Mouse (Mus musculus) MEL (cell line): ENCODE data around the gene Cacna1c. TPM values are rescaled to one million over a fixed set of nuclear protein-coding genes. Genes with fewer than 3 reads are reported as not detected.

Experiments used
- DNase-seq: peaks from one replicate; pipeline ENCODE4 v3.0.0; 2011; ENCODE audit warnings: low read depth, low spot score
- H3K27ac ChIP-seq: 2 replicates; pipeline ENCODE4 v1.5.1; 2012; ENCODE audit warnings: low read depth, mild to moderate bottlenecking, control low read depth, low read length, moderate library complexity; ENCODE audit not compliant: control insufficient read depth
- H3K27me3 ChIP-seq, 2 experiments: fragments of 150-350 bp in 1 of 2; sonication (generic) in 1 of 2; 2 replicates each; pipeline ENCODE4 v1.6.1; 2012; ENCODE audit warnings: low read length in 2 of 2, mild to moderate bottlenecking in 2 of 2, improper control_type of control experiment in 1 of 2, moderate library complexity in 1 of 2; ENCODE audit not compliant: insufficient read depth in 2 of 2, control insufficient read depth in 1 of 2
- H3K36me3 ChIP-seq, 2 experiments: 2 replicates each; pipeline ENCODE4 v1.6.1; 2012 to 2014; ENCODE audit warnings: low read length in 2 of 2, improper control_type of control experiment in 1 of 2, inconsistent platforms in 1 of 2, mild to moderate bottlenecking in 1 of 2; ENCODE audit not compliant: insufficient read depth in 2 of 2, control insufficient read depth in 1 of 2
- H3K4me1 ChIP-seq, 2 experiments: fragments of 150-350 bp in 1 of 2; sonication (generic) in 1 of 2; 2 replicates each; pipeline ENCODE4 v1.6.1; 2012; ENCODE audit warnings: low read length in 2 of 2, improper control_type of control experiment in 1 of 2, mild to moderate bottlenecking in 1 of 2; ENCODE audit not compliant: insufficient read depth in 2 of 2, control insufficient read depth in 1 of 2
- H3K4me3 ChIP-seq, 2 experiments: fragments of 150-350 bp in 1 of 2; sonication (generic) in 1 of 2; 2 replicates each; pipeline ENCODE4 v1.5.1; 2012; ENCODE audit warnings: low read depth in 2 of 2, low read length in 2 of 2, mild to moderate bottlenecking in 2 of 2, moderate library complexity in 2 of 2, control low read depth in 1 of 2, improper control_type of control experiment in 1 of 2; ENCODE audit not compliant: control insufficient read depth in 1 of 2, insufficient read depth in 1 of 2
- H3K79me2 ChIP-seq: 2 replicates; pipeline ENCODE4 v1.6.1; 2012; ENCODE audit warnings: mild to moderate bottlenecking, low read length, moderate library complexity; ENCODE audit not compliant: control insufficient read depth, poor library complexity, insufficient read depth
- H3K9ac ChIP-seq: 2 replicates; pipeline ENCODE4 v1.6.1; 2012; ENCODE audit warnings: low read depth, mild to moderate bottlenecking, control low read depth, low read length, moderate library complexity; ENCODE audit not compliant: control insufficient read depth, poor library complexity, severe bottlenecking
- H3K9me3 ChIP-seq: fragments of 150-350 bp; sonication (generic); replicated peaks from 2 replicates; pipeline ENCODE4 v1.6.1; 2012; ENCODE audit warnings: mild to moderate bottlenecking, low read length, improper control_type of control experiment, moderate library complexity; ENCODE audit not compliant: insufficient read depth
- CTCF ChIP-seq, 3 experiments: IDR thresholded peaks in 2 of 3; conservative IDR thresholded peaks in 1 of 3; 2 replicates each; pipeline ENCODE4 v1.5.1; 2011 to 2012; ENCODE audit warnings: low read length in 3 of 3, low read depth in 2 of 3, mild to moderate bottlenecking in 2 of 3, improper control_type of control experiment in 1 of 3, inconsistent platforms in 1 of 3, mixed read lengths in 1 of 3, moderate library complexity in 1 of 3; ENCODE audit not compliant: control insufficient read depth in 1 of 3, insufficient read depth in 1 of 3, poor library complexity in 1 of 3, severe bottlenecking in 1 of 3
- GABPA ChIP-seq: IDR thresholded peaks from 2 replicates; pipeline ENCODE4 v1.6.1; 2012; ENCODE audit warnings: low read depth, mild to moderate bottlenecking, inconsistent platforms, low read length, improper control_type of control experiment, moderate library complexity
- MAX ChIP-seq: IDR thresholded peaks from 2 replicates; pipeline ENCODE4 v1.6.1; 2011; ENCODE audit warnings: low read length, improper control_type of control experiment
- MAZ ChIP-seq: IDR thresholded peaks from 2 replicates; pipeline ENCODE4 v1.6.1; 2012; ENCODE audit warnings: low read depth, mild to moderate bottlenecking, inconsistent platforms, low read length, improper control_type of control experiment
- MEF2A ChIP-seq: IDR thresholded peaks from 2 replicates; pipeline ENCODE4 v1.6.1; 2014; ENCODE audit warnings: low read depth, mild to moderate bottlenecking, inconsistent platforms, low read length, improper control_type of control experiment; ENCODE audit not compliant: poor library complexity, insufficient replicate concordance, severe bottlenecking; ENCODE audit errors: extremely low read depth
- MXI1 ChIP-seq: IDR thresholded peaks from 2 replicates; pipeline ENCODE4 v1.6.1; 2011; ENCODE audit warnings: mild to moderate bottlenecking, low read depth, low read length, improper control_type of control experiment
- MYC ChIP-seq: IDR thresholded peaks from 2 replicates; pipeline ENCODE4 v1.6.1; 2011; ENCODE audit warnings: low read depth, mild to moderate bottlenecking, low read length, improper control_type of control experiment, moderate library complexity
- RAD21 ChIP-seq: IDR thresholded peaks from 2 replicates; pipeline ENCODE4 v1.6.1; 2011; ENCODE audit warnings: mild to moderate bottlenecking, low read depth, low read length, improper control_type of control experiment
- RCOR1 ChIP-seq: IDR thresholded peaks from 2 replicates; pipeline ENCODE4 v1.6.1; 2012; ENCODE audit warnings: low read depth, mild to moderate bottlenecking, inconsistent platforms, low read length, improper control_type of control experiment
- SMC3 ChIP-seq: IDR thresholded peaks from 2 replicates; pipeline ENCODE4 v1.6.1; 2011; ENCODE audit warnings: low read depth, low read length, improper control_type of control experiment
- TAL1 ChIP-seq: IDR thresholded peaks from 2 replicates; pipeline ENCODE4 v1.6.1; 2012; ENCODE audit warnings: mild to moderate bottlenecking, inconsistent platforms, low read length, moderate library complexity, mixed read lengths
- UBTF ChIP-seq: IDR thresholded peaks from 2 replicates; pipeline ENCODE4 v1.6.1; 2012; ENCODE audit warnings: low read depth, mild to moderate bottlenecking, inconsistent platforms, low read length, improper control_type of control experiment, moderate library complexity, borderline replicate concordance; ENCODE audit not compliant: insufficient read depth
- USF2 ChIP-seq, 2 experiments: IDR thresholded peaks; 2 replicates each; pipeline ENCODE4 v1.6.1; 2011 to 2012; ENCODE audit warnings: improper control_type of control experiment in 2 of 2, low read length in 2 of 2, borderline replicate concordance in 1 of 2, inconsistent platforms in 1 of 2, low read depth in 1 of 2, mild to moderate bottlenecking in 1 of 2; ENCODE audit not compliant: insufficient read depth in 1 of 2
- ZC3H11A ChIP-seq: IDR thresholded peaks from 2 replicates; pipeline ENCODE4 v1.6.1; 2012; ENCODE audit warnings: low read depth, mild to moderate bottlenecking, inconsistent platforms, low read length, improper control_type of control experiment
- ZNF384 ChIP-seq: IDR thresholded peaks from 2 replicates; pipeline ENCODE4 v1.6.1; 2012; ENCODE audit warnings: low read depth, mild to moderate bottlenecking, inconsistent platforms, low read length, improper control_type of control experiment
- polyA plus RNA-seq, 2 experiments: library from polyadenylated mRNA; stranded (reverse) in 1 of 2; unstranded in 1 of 2; fragments of >175 nt in 1 of 2; fragments of >200 nt in 1 of 2; gene quantifications; 2 replicates each; pipeline versions ENCODE4 v1.2.1 to v1.2.4; 2012; ENCODE audit warnings: low replicate concordance in 2 of 2, low read depth in 1 of 2; ENCODE audit not compliant: insufficient read length in 2 of 2, insufficient read depth in 1 of 2, missing spikeins in 1 of 2
- total RNA-seq: library from RNA; depleted of rRNA; stranded (reverse); fragments of 300-350 nt; gene quantifications from 2 replicates; pipeline ENCODE4 v1.2.3, GENCODE M21; 2012

Cacna1c gene
- total and polyA plus RNA-seq, 3 experiments, result 3.4 to 4.4 TPM; not detected in 1

DNA sequence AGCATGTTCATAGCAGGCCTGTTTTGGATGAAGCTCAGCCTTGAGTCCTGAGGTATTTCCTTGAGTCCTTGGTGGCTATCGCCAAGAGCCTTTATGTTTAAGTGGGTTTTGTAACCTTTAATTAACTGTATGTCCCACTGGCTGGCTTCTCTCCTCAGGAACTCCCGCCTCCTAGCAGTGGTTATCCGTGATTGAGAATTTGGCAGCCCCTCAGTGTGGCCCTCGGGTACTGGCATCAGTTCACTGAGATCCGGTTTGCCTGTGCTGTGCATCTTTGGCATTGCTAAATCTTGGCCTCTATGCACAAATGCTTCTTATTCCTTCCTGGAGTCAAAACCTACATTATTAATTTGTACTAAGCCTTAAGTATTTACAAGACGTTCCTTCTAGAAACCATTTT lies 587.3 kb downstream of the Cacna1c start:
- Histone ChIP-seq H3K36me3 (no peaks in the 10 kb centered on the region), H3K9me3 (no peaks in the 10 kb centered on the region), H3K9ac (no peak overlapping the region)
- no peak for TF ChIP-seq MXI1
- TF ChIP-seq, all 39 proteins: peak for 0
- DNase-seq, result no peak
- Histone ChIP-seq H3K4me1 (no peaks in the 10 kb centered on the region), H3K4me3 (no peak overlapping the region), H3K27ac (no peak overlapping the region), H3K79me2 (no peaks in the 10 kb centered on the region), H3K27me3 (no peaks in the 10 kb centered on the region)

DNA sequence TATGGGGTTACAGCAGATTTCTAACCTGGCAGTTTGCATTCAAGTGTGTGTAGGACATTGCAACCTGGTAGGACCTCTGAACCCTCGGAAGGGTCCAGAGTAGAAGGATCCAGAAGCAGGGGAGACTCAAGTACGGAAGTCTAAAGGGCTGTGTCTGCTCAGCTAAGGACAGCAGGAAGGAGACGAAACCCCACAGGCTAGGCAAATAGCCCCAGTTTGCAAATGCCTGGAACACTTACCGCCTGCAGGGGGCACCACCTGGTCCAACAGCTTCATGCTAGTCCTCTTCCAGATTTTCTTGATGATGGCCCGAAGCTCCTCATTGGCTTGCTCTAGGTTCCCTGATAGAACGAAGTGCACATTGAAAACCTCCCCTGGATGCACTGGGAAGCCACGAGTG lies 590.2 kb downstream of the Cacna1c start:
- H3K79me2 ChIP-seq, result no peaks in the 10 kb centered on the region
- H3K4me3 ChIP-seq, result no peak overlapping the region
- no peaks in the 10 kb centered on the region for H3K4me1 ChIP-seq
- TF ChIP-seq RAD21 (peak; percentile 33), SMC3 (peak; percentile 48), CTCF (IDR thresholded peaks at IDR 0.05 in 2 of 3, conservative IDR thresholded peaks at IDR 0.05 in 1 of 3; ENCODE audit: control insufficient read depth in 1 of 3, insufficient read depth in 1 of 3, low read depth in 2 of 3, low read length in 3 of 3, poor library complexity in 1 of 3, severe bottlenecking in 1 of 3) (peak; percentile 60 to 76 (median 70)), ZC3H11A (0 out of 2 replicates have a peak, but pooled peaks have one; percentile 15), TAL1 (no peak)
- peak; percentile 55 for DNase-seq
- no peaks in the 10 kb centered on the region for H3K27me3 ChIP-seq
- no peaks in the 10 kb centered on the region for H3K36me3 ChIP-seq
- no peaks in the 10 kb centered on the region for H3K9me3 ChIP-seq
- no peak overlapping the region for H3K9ac ChIP-seq
- no peak overlapping the region for H3K27ac ChIP-seq

DNA sequence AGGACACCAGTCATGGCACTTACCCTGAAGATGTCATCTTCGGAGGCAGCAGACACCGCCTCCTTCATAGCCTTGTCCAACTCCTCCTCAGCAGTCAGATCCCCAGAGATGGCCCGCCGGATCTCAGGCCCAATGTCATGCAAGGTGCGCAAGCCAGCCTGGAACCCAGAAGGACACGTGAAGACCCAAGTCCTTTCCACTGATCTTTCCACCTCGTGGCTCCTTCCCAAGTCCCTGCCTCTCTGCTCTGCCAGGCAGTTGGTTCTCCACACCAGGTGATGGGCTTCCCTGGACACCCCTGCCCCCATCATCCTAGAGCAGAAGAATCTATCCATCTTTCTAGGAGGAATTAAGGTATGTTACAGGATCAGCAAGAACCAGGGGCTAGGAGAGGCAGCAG lies 592.4 kb downstream of the Cacna1c start:
- H3K4me3 ChIP-seq, result no peak overlapping the region
- H3K27ac ChIP-seq, result no peak overlapping the region
- no peak for DNase-seq
- no peak overlapping the region for H3K9ac ChIP-seq
- no peaks in the 10 kb centered on the region for H3K36me3 ChIP-seq
- H3K4me1 ChIP-seq, result no peaks in the 10 kb centered on the region
- TF ChIP-seq MAX, result no peak
- TF ChIP-seq, all 39 proteins: peak for 0
- no peaks in the 10 kb centered on the region for H3K79me2 ChIP-seq
- no peaks in the 10 kb centered on the region for H3K9me3 ChIP-seq
- H3K27me3 ChIP-seq, result no peaks in the 10 kb centered on the region

DNA sequence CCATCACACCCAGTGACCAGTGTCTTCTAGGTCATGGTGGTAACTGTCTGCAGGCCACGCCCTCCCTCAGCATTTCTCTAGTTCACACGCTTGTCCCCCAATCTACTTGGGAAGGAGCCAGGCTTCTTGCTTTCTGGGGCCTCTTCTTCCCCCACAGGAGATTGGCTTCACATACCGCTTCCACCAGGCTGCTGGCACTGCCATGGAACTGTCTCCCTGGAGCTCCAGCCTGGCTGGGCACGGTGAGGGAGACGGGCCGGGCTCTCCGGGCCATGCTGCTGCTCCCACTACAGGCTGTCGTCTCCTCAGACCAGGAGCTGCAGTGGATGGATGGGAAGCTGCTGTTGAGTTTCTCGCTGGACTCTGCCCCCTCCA lies 600.5 kb downstream of the Cacna1c start:
- Histone ChIP-seq H3K36me3 (no peaks in the 10 kb centered on the region), H3K4me1 (no peaks in the 10 kb centered on the region), H3K4me3 (no peak overlapping the region), H3K27ac (no peak overlapping the region), H3K9me3 (no peaks in the 10 kb centered on the region), H3K79me2 (no peaks in the 10 kb centered on the region), H3K9ac (no peak overlapping the region), H3K27me3 (no peaks in the 10 kb centered on the region)
- no peak for TF ChIP-seq RCOR1
- TF ChIP-seq MEF2A, result no peak
- TF ChIP-seq ZNF384, result no peak
- no peak for TF ChIP-seq UBTF
- no peak for TF ChIP-seq GABPA
- TF ChIP-seq MYC, result no peak
- TF ChIP-seq MAX, result no peak
- no peak for TF ChIP-seq RAD21
- no peak for TF ChIP-seq MAZ
- no peak for TF ChIP-seq USF2 (IDR thresholded peaks at IDR 0.05; ENCODE audit: borderline replicate concordance in 1 of 2, insufficient read depth in 1 of 2, low read depth in 1 of 2, low read length in 2 of 2)
- no peak for DNase-seq
